Mouse (Mus musculus) thymus, adult 2 months (tissue): ENCODE data around the gene Igdcc3.

ENCODE experiments used
- CTCF ChIP-seq: fragments of 200-500 bp; IDR thresholded peaks from 2 replicates; pipeline ENCODE4 v1.5.1; 2012; ENCODE audit warnings: mild to moderate bottlenecking, control low read depth, low read length, moderate library complexity, borderline replicate concordance; ENCODE audit not compliant: control insufficient read depth, poor library complexity, insufficient read depth; ENCODE audit errors: extremely low read depth
- POLR2A ChIP-seq: fragments of 200-500 bp; IDR thresholded peaks from 2 replicates; pipeline ENCODE4 v1.6.1; 2012; ENCODE audit warnings: mild to moderate bottlenecking, low read length, control low read depth, moderate library complexity; ENCODE audit not compliant: control insufficient read depth, poor library complexity, insufficient read depth; ENCODE audit errors: extremely low read depth

DNA sequence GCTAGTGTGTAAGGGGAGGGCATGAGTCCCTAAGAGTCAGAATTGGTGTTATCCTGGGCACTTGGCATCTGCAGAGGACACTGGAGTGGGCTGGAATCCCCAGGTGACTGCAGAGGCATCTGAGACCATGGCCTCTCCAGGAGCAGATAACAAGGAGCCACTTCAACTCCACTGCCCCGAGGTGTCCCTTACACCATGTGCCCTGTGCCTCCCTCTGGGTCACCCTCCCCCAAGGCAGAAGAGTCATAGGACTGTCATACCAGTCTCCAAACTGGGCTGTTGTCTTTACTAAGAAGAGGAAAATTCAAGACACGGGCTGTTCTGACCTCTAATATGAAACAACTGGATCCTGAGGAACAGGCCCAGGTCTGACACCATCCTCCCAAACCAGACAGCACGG lies 93.7 kb downstream of the Igdcc3 start:
- no peak for TF ChIP-seq POLR2A
- TF ChIP-seq CTCF, result no peak
